Comparison of ENCODE assay signal across 8 mouse cellular contexts in genomic region chr11:77347273-77347672, GRCm38 (mm10).
DNase-seq lines count a peak whose midpoint lies in the region; ATAC-seq lines count a peak whose summit lies in the region.
"Had no signal": no experiment of that assay in that cellular context is flagged by ENCODE, and none has a peak within 500 bp of the region (broad histone marks: within the 10 kb centered on the region; RNA-seq: fewer than 3 reads in every experiment).

No protein-coding gene starts in this region.

- no peaks in the 10 kb centered on the region for H3K9me3 ChIP-seq in hindbrain, embryonic 13.5 days
- H3K9me3 ChIP-seq in hindbrain, embryonic 12.5 days (replicated peaks), result no peaks in the 10 kb centered on the region
- no peaks in the 10 kb centered on the region for H3K9me3 ChIP-seq in neural tube, embryonic 13.5 days
- H3K9me3 ChIP-seq in limb, embryonic 12.5 days, result no peaks in the 10 kb centered on the region
- H3K9me3 ChIP-seq: heart, embryonic 12.5 days had no signal

- intact Hi-C loops in left cerebral cortex, postnatal 14 days (cut with DNase I), result no loop called here

- peak overlapping the region; percentile 91; the same call in 1 of the 2 replicates for H3K4me2 ChIP-seq in hindbrain, embryonic 13.5 days
- H3K4me2 ChIP-seq in hindbrain, embryonic 12.5 days (replicated peaks), result no peak overlapping the region
- H3K4me2 ChIP-seq in neural tube, embryonic 13.5 days, result 0 out of 2 replicates have a peak overlapping the region, but pooled peaks have one; percentile 88
- peak overlapping the region; percentile 81 for H3K4me2 ChIP-seq in limb, embryonic 12.5 days

- H3K36me3 ChIP-seq in hindbrain, embryonic 13.5 days, result no peaks in the 10 kb centered on the region
- no peaks in the 10 kb centered on the region for H3K36me3 ChIP-seq in hindbrain, embryonic 12.5 days
- H3K36me3 ChIP-seq in neural tube, embryonic 13.5 days, result no peaks in the 10 kb centered on the region
- H3K36me3 ChIP-seq in limb, embryonic 12.5 days, result no peaks in the 10 kb centered on the region
- H3K36me3 ChIP-seq: heart, embryonic 12.5 days had no signal

- peaks cover 12% of the 10 kb centered on the region for H3K4me1 ChIP-seq in hindbrain, embryonic 13.5 days (replicated peaks)
- H3K4me1 ChIP-seq in hindbrain, embryonic 12.5 days, result peaks cover 10% of the 10 kb centered on the region; the same call in 1 of the 2 replicates
- H3K4me1 ChIP-seq in neural tube, embryonic 13.5 days (replicated peaks), result peaks cover 14% of the 10 kb centered on the region
- peaks cover 9% of the 10 kb centered on the region; the same call in 1 of the 2 replicates for H3K4me1 ChIP-seq in limb, embryonic 12.5 days (replicated peaks)

- H3K9ac ChIP-seq in hindbrain, embryonic 13.5 days, result no peak overlapping the region
- no peak overlapping the region for H3K9ac ChIP-seq in hindbrain, embryonic 12.5 days
- no peak overlapping the region for H3K9ac ChIP-seq in neural tube, embryonic 13.5 days
- H3K9ac ChIP-seq in limb, embryonic 12.5 days (replicated peaks), result no peak overlapping the region

- H3K4me3 ChIP-seq in hindbrain, embryonic 13.5 days, result no peak overlapping the region
- H3K4me3 ChIP-seq in hindbrain, embryonic 12.5 days, result no peak overlapping the region
- no peak overlapping the region for H3K4me3 ChIP-seq in neural tube, embryonic 13.5 days
- H3K4me3 ChIP-seq in limb, embryonic 12.5 days (replicated peaks), result no peak overlapping the region

- peaks cover 13% of the 10 kb centered on the region for H3K27me3 ChIP-seq in hindbrain, embryonic 13.5 days
- 0 out of 2 replicates have a peak, but pooled peaks cover 7% of the 10 kb centered on the region for H3K27me3 ChIP-seq in hindbrain, embryonic 12.5 days
- peaks cover 12% of the 10 kb centered on the region for H3K27me3 ChIP-seq in neural tube, embryonic 13.5 days
- H3K27me3 ChIP-seq in limb, embryonic 12.5 days, result no peaks in the 10 kb centered on the region
- H3K27me3 ChIP-seq: heart, embryonic 12.5 days had no signal

- WGBS in hindbrain, embryonic 13.5 days, result 74% methylated on average over 4 of the region's 4 CpGs
- WGBS in hindbrain, embryonic 12.5 days, result 71% methylated on average over 4 of the region's 4 CpGs
- WGBS in neural tube, embryonic 13.5 days, result 72% methylated on average over 4 of the region's 4 CpGs
- 63% methylated on average over 4 of the region's 4 CpGs for WGBS in limb, embryonic 12.5 days

- no peak for ATAC-seq in hindbrain, embryonic 13.5 days (ENCODE audit: low FRiP score)
- no peak for ATAC-seq in hindbrain, embryonic 12.5 days (ENCODE audit: low FRiP score)
- no peak for ATAC-seq in neural tube, embryonic 13.5 days (ENCODE audit: low read depth)
- ATAC-seq in limb, embryonic 12.5 days (ENCODE audit: insufficient number of reproducible peaks, insufficient read depth, low FRiP score, low TSS enrichment, low read depth), result no peak

- H3K27ac ChIP-seq in hindbrain, embryonic 13.5 days, result no peak overlapping the region
- H3K27ac ChIP-seq in hindbrain, embryonic 12.5 days, result no peak overlapping the region
- H3K27ac ChIP-seq in neural tube, embryonic 13.5 days (replicated peaks), result no peak overlapping the region
- no peak overlapping the region for H3K27ac ChIP-seq in limb, embryonic 12.5 days

- DNase-seq in neural tube, embryonic 10.5 days (ENCODE audit: extremely low spot score, low spot score), result no peak
- no peak for DNase-seq in c-Kit-positive CD71-positive TER-119-positive erythroid progenitor cells, embryonic 14.5 days (ENCODE audit: low spot score)
- no peak for DNase-seq in left cerebral cortex, postnatal 14 days (ENCODE audit: low spot score in 2 of 2)
